Mouse (Mus musculus): ENCODE results near the gene Rp9.
A peak's percentile ranks its signal among the peaks of the same experiment; 100 is the strongest.

- TF ChIP-seq EP300 (IDR thresholded peaks at IDR 0.05; ENCODE audit: low read depth) = no peak
- peak; percentile 49 for TF ChIP-seq CTCF (IDR thresholded peaks at IDR 0.05; ENCODE audit: low read depth)
Measured at GRCm38 (mm10) chr9:22495133-22495532, 25.6 kb upstream of the Rp9 start.
